Mouse (Mus musculus) hindbrain, embryonic 13.5 days (tissue): ENCODE measurements at regions not wholly inside any gene's neighbourhood (a gene's known extent, or its start where the extent isn't known, plus 50 kb on each side); places are given as distances from the start of the nearest gene placed in this dataset.
"Not testable (repeated sequence)": the region's sequence is repeated elsewhere in the genome, so short reads cannot be mapped to it uniquely, and the experiment has no call there.

Source experiments
- ATAC-seq: fragments of 200-750 bp; cut with Nextera tagmentation; 2 replicates; pipeline ENCODE4 v1.8.0; 2017; ENCODE audit warnings: moderate TSS enrichment; ENCODE audit not compliant: low FRiP score
- H3K27ac ChIP-seq: fragments of 300-500 bp; sonication (generic); 2 replicates; pipeline ENCODE4 v1.5.1; 2015; ENCODE audit warnings: inconsistent platforms, mild to moderate bottlenecking, moderate library complexity
- H3K27me3 ChIP-seq: fragments of 300-500 bp; sonication (generic); 2 replicates; pipeline ENCODE4 v1.6.1; 2015; ENCODE audit warnings: mild to moderate bottlenecking, inconsistent platforms
- H3K36me3 ChIP-seq: fragments of 300-500 bp; sonication (generic); 2 replicates; pipeline ENCODE4 v1.6.1; 2015; ENCODE audit warnings: mild to moderate bottlenecking, inconsistent platforms
- H3K4me1 ChIP-seq: fragments of 300-500 bp; sonication (generic); replicated peaks from 2 replicates; pipeline ENCODE4 v1.6.1; 2015; ENCODE audit warnings: inconsistent platforms
- H3K4me2 ChIP-seq: fragments of 300-500 bp; sonication (generic); 2 replicates; pipeline ENCODE4 v1.6.1; 2015; ENCODE audit warnings: inconsistent platforms, mild to moderate bottlenecking, moderate library complexity
- H3K4me3 ChIP-seq: fragments of 300-500 bp; sonication (generic); 2 replicates; pipeline ENCODE4 v1.5.1; 2015; ENCODE audit warnings: mild to moderate bottlenecking, inconsistent platforms
- H3K9ac ChIP-seq: fragments of 300-500 bp; sonication (generic); 2 replicates; pipeline ENCODE4 v1.6.1; 2015; ENCODE audit warnings: mild to moderate bottlenecking, inconsistent platforms
- H3K9me3 ChIP-seq: fragments of 300-500 bp; sonication (generic); 2 replicates; pipeline ENCODE4 v1.6.1; 2016; ENCODE audit warnings: inconsistent platforms
- WGBS: fragments of 180-500 bp; shearing (Covaris S2); methylation state at CpG from one replicate; pipeline ENCODE4 v1.1.7; 2015; 5-methylcytosine and 5-hydroxymethylcytosine counted together

DNA sequence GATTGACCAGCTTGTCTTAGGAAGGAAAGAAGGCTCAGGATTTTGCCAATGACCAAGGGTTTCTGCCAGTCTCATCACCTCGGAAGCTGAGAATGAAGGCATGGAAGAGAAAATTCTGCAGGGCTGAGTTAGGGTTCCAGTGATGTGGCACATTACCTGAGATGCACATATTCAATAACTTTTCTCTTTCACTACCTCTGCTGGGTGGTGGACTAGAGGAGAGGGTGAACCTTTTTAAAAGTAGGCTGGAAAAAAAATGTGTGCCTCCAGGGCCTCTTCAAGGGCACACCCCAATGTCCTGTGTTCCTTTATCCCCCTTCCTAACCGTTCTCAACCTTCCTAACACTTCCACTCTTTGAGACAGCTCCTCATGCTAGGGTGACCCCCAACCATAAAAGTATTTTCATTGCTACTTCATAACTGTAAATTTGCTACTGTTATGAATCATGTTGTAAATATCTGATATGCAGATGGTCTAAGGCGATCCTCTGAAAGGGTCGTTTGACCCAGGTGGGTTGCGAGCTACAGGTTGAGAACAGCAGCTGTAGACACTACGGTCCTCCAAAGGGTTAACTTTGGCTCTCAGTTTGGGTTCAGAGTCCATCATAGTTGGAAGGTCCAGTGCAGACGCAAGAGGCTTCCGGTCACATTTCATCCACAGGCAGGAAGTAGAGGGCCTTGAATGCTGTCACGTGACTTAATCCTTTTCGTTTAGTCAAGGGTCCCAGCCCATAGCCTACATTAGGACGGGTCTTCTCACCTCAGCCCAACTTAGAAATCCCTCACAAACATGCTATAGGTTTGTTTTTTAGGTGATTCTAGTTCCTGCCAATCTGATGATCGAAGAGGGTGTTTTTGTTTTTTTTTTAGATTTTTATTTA is 75.1 kb upstream of the Cpsf6 start:
- Histone ChIP-seq H3K4me3 (no peak overlapping the region), H3K4me1 (0 out of 2 replicates have a peak, but pooled peaks cover 6% of the 10 kb centered on the region), H3K9ac (no peak overlapping the region), H3K9me3 (no peaks in the 10 kb centered on the region), H3K4me2 (no peak overlapping the region), H3K27ac (no peak overlapping the region), H3K36me3 (no peaks in the 10 kb centered on the region), H3K27me3 (no peaks in the 10 kb centered on the region; the same call in 1 of the 2 replicates)
- no peak for ATAC-seq
- 72% methylated on average over 12 of the region's 12 CpGs for WGBS

DNA sequence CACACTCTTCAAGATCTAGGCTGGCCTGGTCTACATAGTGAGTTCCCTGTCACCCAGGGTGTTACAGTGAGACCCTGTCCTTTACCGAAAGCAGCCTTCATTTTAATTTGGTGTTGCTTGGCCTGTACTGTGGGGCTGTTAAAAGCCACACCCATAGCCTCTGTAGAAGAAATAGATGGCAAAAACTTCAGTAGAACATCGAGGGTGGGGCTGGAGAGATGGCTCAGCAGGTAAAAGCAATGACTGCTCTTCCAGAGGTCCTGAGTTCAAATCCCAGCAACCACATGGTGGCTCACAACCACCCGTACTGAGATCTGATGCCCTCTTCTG is 74.3 kb upstream of the Cpsf6 start:
- WGBS, result 96% methylated on average over 3 of the region's 3 CpGs
- Histone ChIP-seq H3K27me3 (no peaks in the 10 kb centered on the region; the same call in 1 of the 2 replicates), H3K36me3 (no peaks in the 10 kb centered on the region), H3K4me3 (no peak overlapping the region), H3K4me2 (no peak overlapping the region), H3K27ac (no peak overlapping the region), H3K9ac (no peak overlapping the region), H3K4me1 (0 out of 2 replicates have a peak, but pooled peaks cover 6% of the 10 kb centered on the region), H3K9me3 (no peaks in the 10 kb centered on the region)
- ATAC-seq, result no peak

- WGBS, result 89% methylated on average over 7 of the region's 7 CpGs
- 0 out of 2 replicates have a peak, but pooled peaks cover 6% of the 10 kb centered on the region for H3K4me1 ChIP-seq
- no peak overlapping the region for H3K27ac ChIP-seq
- no peaks in the 10 kb centered on the region for H3K9me3 ChIP-seq
- H3K9ac ChIP-seq, result no peak overlapping the region
- no peak overlapping the region for H3K4me2 ChIP-seq
- H3K36me3 ChIP-seq, result no peaks in the 10 kb centered on the region
- no peak overlapping the region for H3K4me3 ChIP-seq
- ATAC-seq, result no peak
- H3K27me3 ChIP-seq, result no peaks in the 10 kb centered on the region; the same call in 1 of the 2 replicates
Measured at GRCm38 (mm10) chr10:117453406-117454170, 73.8 kb upstream of the Cpsf6 start.

GRCm38 (mm10) chr10:117452190-117452950 is 72.6 kb upstream of the Cpsf6 start:
- H3K4me2 ChIP-seq, result no peak overlapping the region
- WGBS, result 48% methylated on average over 7 of the region's 7 CpGs
- no peaks in the 10 kb centered on the region for H3K36me3 ChIP-seq
- H3K4me1 ChIP-seq, result 0 out of 2 replicates have a peak, but pooled peaks cover 6% of the 10 kb centered on the region
- no peaks in the 10 kb centered on the region; the same call in 1 of the 2 replicates for H3K27me3 ChIP-seq
- H3K9me3 ChIP-seq, result no peaks in the 10 kb centered on the region
- H3K27ac ChIP-seq, result no peak overlapping the region
- H3K9ac ChIP-seq, result no peak overlapping the region
- no peak overlapping the region for H3K4me3 ChIP-seq
- no peak for ATAC-seq

DNA sequence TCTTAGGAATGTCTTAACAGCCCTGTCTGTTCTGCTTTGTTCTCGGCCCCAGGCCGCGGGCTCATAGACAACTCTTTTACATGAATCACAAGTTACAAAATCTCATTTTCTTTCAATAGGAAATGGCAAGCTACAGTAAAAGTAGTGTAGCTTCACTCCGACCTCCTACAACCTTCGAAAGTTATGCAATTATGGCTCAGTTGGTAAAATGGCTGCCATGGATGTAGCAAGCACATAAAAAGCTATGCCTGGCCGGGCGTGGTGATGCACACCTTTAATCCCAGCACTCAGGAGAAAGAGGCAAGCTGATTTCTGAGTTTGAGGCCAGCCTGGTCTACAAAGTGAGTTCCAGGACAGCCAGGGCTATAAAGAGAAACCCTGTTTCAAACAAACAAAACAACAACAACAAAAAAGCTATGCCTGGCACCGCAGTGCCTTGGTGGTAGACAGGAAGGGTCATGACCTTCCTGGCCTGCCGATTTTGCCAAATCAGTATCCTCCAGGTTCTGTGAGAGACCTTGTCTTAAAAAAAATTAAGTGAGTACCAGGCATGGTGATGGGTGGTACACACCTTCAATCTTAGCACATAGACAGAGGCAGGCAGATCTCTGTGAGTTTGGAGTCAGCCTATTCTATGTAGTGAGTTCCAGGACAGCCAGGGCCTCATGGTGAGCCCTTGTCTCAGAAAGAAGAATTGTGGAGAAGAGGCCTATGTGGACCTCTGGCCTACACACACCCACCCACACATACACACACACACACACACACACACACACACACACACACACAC is 71.8 kb upstream of the Cpsf6 start:
- H3K27me3 ChIP-seq, result no peaks in the 10 kb centered on the region
- H3K4me3 ChIP-seq, result no peak overlapping the region
- no peak overlapping the region for H3K4me2 ChIP-seq
- no peak for ATAC-seq
- H3K4me1 ChIP-seq, result 0 out of 2 replicates have a peak, but pooled peaks cover 6% of the 10 kb centered on the region
- 91% methylated on average over 9 of the region's 9 CpGs for WGBS
- no peaks in the 10 kb centered on the region for H3K9me3 ChIP-seq
- no peak overlapping the region for H3K9ac ChIP-seq
- no peak overlapping the region for H3K27ac ChIP-seq
- H3K36me3 ChIP-seq, result no peaks in the 10 kb centered on the region

- no peak for ATAC-seq
- 96% methylated on average over 4 of the region's 4 CpGs for WGBS
- Histone ChIP-seq H3K9ac (no peak overlapping the region), H3K4me1 (0 out of 2 replicates have a peak, but pooled peaks cover 6% of the 10 kb centered on the region), H3K4me2 (no peak overlapping the region), H3K27ac (no peak overlapping the region), H3K36me3 (no peaks in the 10 kb centered on the region), H3K4me3 (no peak overlapping the region), H3K9me3 (no peaks in the 10 kb centered on the region), H3K27me3 (no peaks in the 10 kb centered on the region)
Measured at GRCm38 (mm10) chr10:117450631-117451030, 70.8 kb upstream of the Cpsf6 start.

GRCm38 (mm10) chr10:117450240-117450569 is 70.4 kb upstream of the Cpsf6 start:
- no peaks in the 10 kb centered on the region for H3K27me3 ChIP-seq
- no peak overlapping the region for H3K9ac ChIP-seq
- H3K4me3 ChIP-seq, result no peak overlapping the region
- no peak overlapping the region for H3K27ac ChIP-seq
- no peak overlapping the region for H3K4me2 ChIP-seq
- ATAC-seq, result no peak
- H3K9me3 ChIP-seq, result no peaks in the 10 kb centered on the region
- H3K4me1 ChIP-seq, result 0 out of 2 replicates have a peak, but pooled peaks cover 6% of the 10 kb centered on the region
- H3K36me3 ChIP-seq, result no peaks in the 10 kb centered on the region
- 85% methylated on average over 1 of the region's 1 CpGs for WGBS

DNA sequence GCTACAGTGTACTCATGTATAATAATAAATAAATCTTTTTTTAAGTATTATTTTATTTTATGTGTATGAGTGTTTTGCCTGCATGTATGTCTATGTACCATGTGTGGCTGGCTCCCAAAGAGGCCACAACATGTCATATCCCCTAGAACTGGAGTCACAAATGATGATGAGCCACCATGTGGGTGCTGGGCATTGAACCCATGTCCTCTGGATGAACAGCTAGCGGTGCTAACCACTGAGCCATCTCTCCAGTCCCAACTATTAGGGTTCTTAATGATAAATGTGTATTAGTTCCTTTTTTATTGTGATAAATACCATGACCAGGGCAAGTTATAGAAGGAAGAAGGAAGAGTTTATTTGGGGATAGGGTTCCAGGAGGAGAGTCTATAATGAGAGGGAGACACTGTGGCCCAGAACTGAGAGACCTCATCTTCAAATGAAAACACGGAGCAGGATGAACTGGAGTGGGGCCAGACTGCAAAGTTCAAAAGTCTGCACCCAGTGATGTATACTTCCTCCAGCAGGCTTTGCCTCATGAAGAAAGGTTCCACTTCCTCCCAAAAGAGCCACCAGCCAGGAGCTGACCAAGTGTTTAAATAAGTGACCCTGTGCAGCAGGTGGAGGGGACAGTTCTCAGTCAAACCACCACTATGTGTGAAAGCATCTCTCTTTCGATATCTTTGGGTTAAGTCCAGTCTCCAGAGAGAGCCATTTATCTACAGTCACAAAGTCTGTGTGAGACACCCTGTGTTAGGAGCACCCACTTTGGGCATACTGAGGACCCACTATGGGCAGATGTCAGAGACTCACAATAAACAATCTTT is 69.8 kb upstream of the Cpsf6 start:
- no peak for ATAC-seq
- Histone ChIP-seq H3K27ac (no peak overlapping the region), H3K9me3 (no peaks in the 10 kb centered on the region), H3K4me2 (no peak overlapping the region), H3K4me1 (0 out of 2 replicates have a peak, but pooled peaks cover 6% of the 10 kb centered on the region), H3K36me3 (no peaks in the 10 kb centered on the region), H3K9ac (no peak overlapping the region), H3K4me3 (no peak overlapping the region), H3K27me3 (no peaks in the 10 kb centered on the region)
- 94% methylated on average over 3 of the region's 3 CpGs for WGBS

DNA sequence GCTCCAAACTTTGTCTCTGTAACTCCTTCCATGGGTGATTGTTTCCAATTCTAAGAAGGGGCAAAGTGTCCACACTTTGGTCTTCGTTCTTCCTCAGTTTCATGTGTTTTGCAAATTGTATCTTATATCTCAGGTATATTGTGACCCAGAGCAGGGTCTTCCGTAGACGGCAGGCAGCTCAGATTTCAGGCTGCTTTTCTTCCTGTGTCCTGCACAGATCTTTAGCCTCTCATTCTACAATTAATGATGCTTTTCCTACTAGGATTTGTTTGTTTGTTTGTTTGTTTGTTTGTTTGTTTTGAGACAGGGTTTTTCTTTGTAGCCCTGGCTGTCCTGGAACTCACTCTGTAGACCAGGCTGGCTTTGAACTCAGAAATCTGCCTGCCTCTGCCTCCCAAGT is 69.0 kb upstream of the Cpsf6 start:
- not testable (repeated sequence) for H3K4me2 ChIP-seq, H3K27ac ChIP-seq, H3K9ac ChIP-seq, H3K9me3 ChIP-seq, H3K4me1 ChIP-seq, H3K4me3 ChIP-seq, H3K36me3 ChIP-seq, H3K27me3 ChIP-seq, ATAC-seq
- 93% methylated on average over 3 of the region's 3 CpGs for WGBS

DNA sequence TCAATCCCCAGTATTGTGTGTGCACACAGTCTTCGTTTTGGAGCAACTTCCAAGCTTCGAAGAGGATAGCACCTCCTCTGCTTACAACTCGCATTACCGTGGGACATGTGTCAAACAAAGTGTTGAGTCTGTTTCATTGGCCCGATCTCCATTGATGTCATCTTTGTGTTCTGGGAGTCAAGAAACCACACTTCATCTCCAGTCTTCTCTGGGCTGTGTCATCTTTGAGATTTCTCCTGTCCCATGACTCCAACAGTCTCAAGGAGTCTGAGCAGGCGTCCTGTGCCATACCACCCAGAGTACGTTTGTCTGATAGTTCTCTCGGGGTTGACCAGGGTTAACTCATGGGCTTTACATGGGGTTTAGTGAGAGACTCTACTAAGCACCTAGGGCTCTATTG is 67.8 kb upstream of the Cpsf6 start:
- no peak overlapping the region for H3K4me2 ChIP-seq
- WGBS, result 95% methylated on average over 8 of the region's 8 CpGs
- no peak for ATAC-seq
- peaks cover 3% of the 10 kb centered on the region; the same call in 1 of the 2 replicates for H3K9me3 ChIP-seq
- H3K27ac ChIP-seq, result no peak overlapping the region
- no peaks in the 10 kb centered on the region for H3K36me3 ChIP-seq
- H3K4me3 ChIP-seq, result no peak overlapping the region
- no peak overlapping the region for H3K9ac ChIP-seq
- 0 out of 2 replicates have a peak, but pooled peaks cover 5% of the 10 kb centered on the region for H3K4me1 ChIP-seq
- H3K27me3 ChIP-seq, result no peaks in the 10 kb centered on the region

GRCm38 (mm10) chr10:117447206-117447605 is 67.4 kb upstream of the Cpsf6 start:
- Histone ChIP-seq H3K4me2 (no peak overlapping the region), H3K4me1 (0 out of 2 replicates have a peak, but pooled peaks cover under 1% of the 10 kb centered on the region), H3K9ac (no peak overlapping the region), H3K27ac (no peak overlapping the region), H3K36me3 (no peaks in the 10 kb centered on the region), H3K4me3 (no peak overlapping the region), H3K9me3 (peaks cover 3% of the 10 kb centered on the region; the same call in 1 of the 2 replicates), H3K27me3 (0 out of 2 replicates have a peak, but pooled peaks cover 3% of the 10 kb centered on the region)
- WGBS, result 72% methylated on average over 8 of the region's 8 CpGs
- no peak for ATAC-seq
